Mouse (Mus musculus): ENCODE results near the gene Dlg4. TPM values are rescaled to one million over a fixed set of nuclear protein-coding genes. Genes with fewer than 3 reads are reported as not detected.

Gene Dlg4
- polyA plus RNA-seq, 1 experiment from 2014 or later = 6.0 TPM

DNA sequence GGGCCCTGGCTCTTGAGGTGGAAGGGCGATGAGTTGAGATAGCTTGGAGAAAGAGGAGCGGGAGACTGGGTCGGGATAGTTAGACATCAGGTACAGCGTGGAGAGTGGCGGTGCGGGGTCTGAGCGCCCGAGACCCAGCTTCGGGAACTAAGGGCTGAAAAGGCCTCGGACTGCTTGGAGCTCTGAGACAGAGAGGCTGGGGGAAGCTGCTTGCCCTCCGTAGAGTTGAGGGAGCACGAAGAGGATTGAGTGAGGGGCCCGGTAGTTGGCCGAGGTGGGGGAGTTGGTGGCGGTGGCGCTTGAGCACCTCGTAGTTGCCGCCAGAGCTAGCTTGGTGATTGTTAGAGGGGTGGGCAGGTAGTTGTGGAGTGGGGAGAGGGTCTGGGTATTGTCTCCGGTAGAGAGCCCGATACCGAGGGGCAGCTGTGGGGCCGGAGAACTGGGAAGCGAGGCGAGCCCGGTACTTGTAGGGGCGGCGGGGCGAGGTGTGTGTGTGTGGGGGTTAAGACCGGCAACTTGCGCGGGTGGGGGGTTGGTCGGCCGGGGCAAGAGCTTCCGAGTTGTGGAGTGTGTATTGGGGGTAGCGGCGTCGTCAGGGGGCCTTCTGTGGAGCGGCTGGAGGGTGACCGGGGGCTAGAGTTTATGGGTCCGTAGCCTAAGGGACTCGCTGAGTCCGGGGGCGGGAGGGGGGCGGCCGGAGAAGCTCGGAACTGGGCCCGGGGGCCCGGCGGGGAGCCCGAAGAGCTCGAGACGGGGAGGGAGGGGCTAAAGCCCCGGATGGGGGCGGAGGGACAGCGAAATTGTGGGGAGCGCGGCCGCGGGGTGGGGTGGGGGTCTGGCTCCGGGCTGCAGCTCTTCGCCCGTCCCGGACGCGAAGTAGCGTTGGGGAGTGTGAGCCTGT, 20.3 kb upstream of the Dlg4 start:
- Histone ChIP-seq H3K27me3 (ENCODE audit: control insufficient read depth, insufficient read depth, low read length) (no peaks in the 10 kb centered on the region), H3K27ac (replicated peaks in 1 of 2; ENCODE audit: control insufficient read depth in 1 of 2, insufficient read depth in 1 of 2, low read depth in 2 of 2, low read length in 2 of 2) (peak overlapping the region; percentile 90 to 99), H3K9ac (ENCODE audit: low read length) (peak overlapping the region; percentile 97), H3K4me1 (ENCODE audit: control insufficient read depth in 2 of 2, insufficient read depth in 2 of 2, low read length in 2 of 2) (peaks cover 8 to 27% of the 10 kb centered on the region in 2 experiments), H3K9me3 (ENCODE audit: control insufficient read depth, low read length) (no peaks in the 10 kb centered on the region), H3K4me2 (ENCODE audit: low read length) (peak overlapping the region; percentile 64), H3K36me3 (ENCODE audit: control insufficient read depth, insufficient read depth, low read length) (peaks cover 48% of the 10 kb centered on the region), H3K4me3 (ENCODE audit: control insufficient read depth in 1 of 2, insufficient read depth in 1 of 2, low read depth in 1 of 2, low read length in 2 of 2) (peak overlapping the region; percentile 86 to 90)
- under 1% methylated on average over 55 of the region's 66 CpGs for WGBS
- peak; percentile 1; the same call in 1 of the 2 replicates for ATAC-seq (ENCODE audit: insufficient number of reproducible peaks, insufficient read depth, low FRiP score, low read depth)

DNA sequence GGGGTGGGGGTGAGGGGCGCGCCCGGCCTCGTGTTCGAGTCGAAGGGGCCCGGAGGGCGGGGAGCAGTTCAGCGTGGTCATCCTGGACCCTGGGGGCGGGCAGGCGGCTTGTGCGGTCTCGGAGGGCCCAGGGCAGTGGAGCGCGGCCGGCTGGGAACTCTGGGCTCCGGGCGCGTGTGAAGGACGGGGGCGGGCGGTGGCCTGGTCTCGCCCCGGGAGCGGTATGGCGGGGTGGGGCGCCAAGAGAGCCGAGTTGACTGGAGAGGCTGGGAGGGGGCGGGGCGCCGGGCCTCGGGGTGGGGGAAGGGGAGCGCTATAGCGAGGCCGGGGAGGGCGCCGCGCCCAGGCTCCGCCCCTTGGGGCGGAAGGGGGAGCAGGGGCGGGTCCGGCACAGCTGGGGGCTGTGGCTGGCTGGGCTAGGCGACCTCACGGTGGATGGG, 19.7 kb upstream of the Dlg4 start:
- no peaks in the 10 kb centered on the region for H3K27me3 ChIP-seq (ENCODE audit: control insufficient read depth, insufficient read depth, low read length)
- H3K4me1 ChIP-seq (ENCODE audit: control insufficient read depth in 2 of 2, insufficient read depth in 2 of 2, low read length in 2 of 2) = peaks cover 11 to 32% of the 10 kb centered on the region in 2 experiments
- H3K4me2 ChIP-seq (ENCODE audit: low read length) = peak overlapping the region; percentile 64
- under 1% methylated on average over 39 of the region's 44 CpGs for WGBS
- H3K36me3 ChIP-seq (ENCODE audit: control insufficient read depth, insufficient read depth, low read length) = peaks cover 48% of the 10 kb centered on the region
- no peaks in the 10 kb centered on the region for H3K9me3 ChIP-seq (ENCODE audit: control insufficient read depth, low read length)
- peak; percentile 51 for ATAC-seq (ENCODE audit: insufficient number of reproducible peaks, insufficient read depth, low FRiP score, low read depth)
- peak overlapping the region; percentile 97 for H3K9ac ChIP-seq (ENCODE audit: low read length)
- peak overlapping the region; percentile 86 to 90 for H3K4me3 ChIP-seq (ENCODE audit: control insufficient read depth in 1 of 2, insufficient read depth in 1 of 2, low read depth in 1 of 2, low read length in 2 of 2)
- peak overlapping the region; percentile 85 to 99 for H3K27ac ChIP-seq (replicated peaks in 1 of 2; ENCODE audit: control insufficient read depth in 1 of 2, insufficient read depth in 1 of 2, low read depth in 2 of 2, low read length in 2 of 2)

DNA sequence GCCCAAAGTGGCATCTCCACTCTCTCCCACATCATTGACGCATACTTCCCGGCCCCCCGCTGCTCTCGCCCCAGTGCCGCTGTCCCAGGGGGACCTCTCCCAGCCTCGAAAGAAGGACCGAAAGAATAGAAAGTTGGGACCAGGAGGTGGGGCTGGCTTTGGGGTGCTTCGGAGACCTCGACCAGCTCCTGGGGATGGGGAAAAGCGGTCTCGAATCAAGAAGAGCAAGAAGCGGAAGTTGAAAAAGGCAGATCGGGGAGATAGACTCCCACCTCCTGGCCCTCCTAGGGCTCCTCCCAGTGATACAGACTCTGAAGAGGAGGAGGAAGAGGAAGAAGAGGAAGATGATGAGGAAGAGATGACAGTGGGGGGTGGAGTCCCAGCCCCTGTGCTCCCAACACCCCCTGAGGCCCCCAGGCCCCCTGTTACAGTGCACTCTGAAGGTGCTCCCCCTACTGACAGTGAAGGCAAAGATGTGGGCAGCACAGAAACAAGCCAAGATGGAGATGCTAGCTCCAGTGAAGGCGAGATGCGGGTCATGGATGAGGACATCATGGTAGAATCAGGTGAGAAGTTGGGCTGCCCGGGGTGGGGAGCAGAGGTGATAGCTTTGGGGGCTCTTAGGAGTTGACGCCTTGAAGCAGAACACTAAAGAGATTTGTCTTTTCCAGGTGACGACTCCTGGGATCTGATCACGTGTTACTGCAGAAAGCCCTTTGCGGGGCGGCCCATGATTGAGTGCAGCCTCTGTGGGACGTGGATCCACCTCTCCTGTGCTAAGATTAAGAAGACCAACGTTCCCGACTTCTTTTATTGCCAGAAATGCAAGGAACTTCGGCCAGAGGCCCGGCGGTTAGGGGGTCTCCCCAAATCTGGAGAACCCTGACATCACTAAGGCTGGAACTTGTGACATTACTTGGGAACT, 17.9 kb upstream of the Dlg4 start:
- Histone ChIP-seq H3K9ac (ENCODE audit: low read length) (no peak overlapping the region), H3K27ac (replicated peaks in 1 of 2; ENCODE audit: control insufficient read depth in 1 of 2, insufficient read depth in 1 of 2, low read depth in 2 of 2, low read length in 2 of 2) (no peak overlapping the region), H3K36me3 (ENCODE audit: control insufficient read depth, insufficient read depth, low read length) (peaks cover 36% of the 10 kb centered on the region), H3K4me3 (ENCODE audit: control insufficient read depth in 1 of 2, insufficient read depth in 1 of 2, low read depth in 1 of 2, low read length in 2 of 2) (peak overlapping the region in 1 of 2 experiments; percentile 6; a peak in 1 of 4 replicates), H3K27me3 (ENCODE audit: control insufficient read depth, insufficient read depth, low read length) (no peaks in the 10 kb centered on the region), H3K9me3 (ENCODE audit: control insufficient read depth, low read length) (no peaks in the 10 kb centered on the region), H3K4me1 (ENCODE audit: control insufficient read depth in 2 of 2, insufficient read depth in 2 of 2, low read length in 2 of 2) (peaks cover 11 to 27% of the 10 kb centered on the region in 2 experiments), H3K4me2 (ENCODE audit: low read length) (no peak overlapping the region)
- ATAC-seq (ENCODE audit: insufficient number of reproducible peaks, insufficient read depth, low FRiP score, low read depth) = no peak
- WGBS = 90% methylated on average over 27 of the region's 27 CpGs

DNA sequence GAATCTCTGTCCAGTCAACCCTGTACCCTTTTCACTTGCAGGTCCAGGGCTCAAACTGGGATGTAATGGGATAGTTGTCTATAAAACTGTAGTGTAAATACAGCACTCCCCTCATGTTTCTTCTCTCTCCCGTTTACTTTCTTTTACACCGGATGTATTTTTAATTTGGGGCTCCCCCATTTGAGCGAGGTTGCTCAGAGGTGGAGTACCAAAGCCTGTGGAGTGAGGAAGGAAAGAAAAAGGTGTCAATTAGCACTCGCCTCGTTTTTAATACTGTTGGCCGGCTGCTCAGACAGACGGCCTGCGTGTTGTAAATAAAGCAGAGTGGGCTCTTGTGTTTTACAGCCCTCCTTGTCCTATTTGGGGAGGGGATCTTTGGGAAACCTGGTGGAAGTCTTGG, 17.1 kb upstream of the Dlg4 start:
- H3K36me3 ChIP-seq (ENCODE audit: control insufficient read depth, insufficient read depth, low read length) = peaks cover 33% of the 10 kb centered on the region
- H3K4me1 ChIP-seq (ENCODE audit: control insufficient read depth in 2 of 2, insufficient read depth in 2 of 2, low read length in 2 of 2) = peaks cover 11 to 27% of the 10 kb centered on the region in 2 experiments
- H3K4me3 ChIP-seq (ENCODE audit: control insufficient read depth in 1 of 2, insufficient read depth in 1 of 2, low read depth in 1 of 2, low read length in 2 of 2) = no peak overlapping the region
- 85% methylated on average over 8 of the region's 8 CpGs for WGBS
- 0 out of 2 replicates have a peak overlapping the region, but pooled peaks have one; percentile 29 for H3K4me2 ChIP-seq (ENCODE audit: low read length)
- no peak overlapping the region for H3K9ac ChIP-seq (ENCODE audit: low read length)
- no peaks in the 10 kb centered on the region for H3K9me3 ChIP-seq (ENCODE audit: control insufficient read depth, low read length)
- H3K27me3 ChIP-seq (ENCODE audit: control insufficient read depth, insufficient read depth, low read length) = no peaks in the 10 kb centered on the region
- no peak for ATAC-seq (ENCODE audit: insufficient number of reproducible peaks, insufficient read depth, low FRiP score, low read depth)
- H3K27ac ChIP-seq (replicated peaks in 1 of 2; ENCODE audit: control insufficient read depth in 1 of 2, insufficient read depth in 1 of 2, low read depth in 2 of 2, low read length in 2 of 2) = peak overlapping the region; percentile 49 to 94; a peak in 3 of 4 replicates

DNA sequence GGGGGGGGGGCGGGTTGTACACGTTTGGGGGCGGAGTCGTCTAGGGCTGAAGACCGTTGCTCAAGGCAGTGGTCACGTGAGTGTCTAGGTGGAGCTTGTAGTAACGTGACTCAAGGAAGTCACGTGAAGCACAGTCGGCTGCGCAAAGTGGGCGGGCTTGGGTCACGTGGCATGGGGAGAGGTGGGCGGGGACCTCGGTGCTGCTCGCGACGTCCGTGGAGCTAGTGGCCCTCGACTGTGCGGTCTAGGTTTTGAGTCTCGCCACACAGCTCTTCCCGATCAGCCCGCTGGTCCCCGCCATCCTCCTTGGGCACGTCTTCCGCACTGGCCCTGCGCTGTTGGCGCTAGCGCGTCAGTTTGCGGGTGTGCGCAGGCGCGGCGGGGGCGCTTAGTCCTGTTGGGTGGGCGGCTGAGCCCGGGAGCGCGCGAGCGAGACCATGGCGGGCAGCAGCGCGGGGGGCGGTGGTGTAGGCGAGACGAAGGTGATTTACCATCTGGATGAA, 16.3 kb upstream of the Dlg4 start, which contains the start of gene Dvl2:
Dvl2 (plus strand) TSS at position 200 of the 503 bp plus-strand sequence.
- Histone ChIP-seq H3K27ac (replicated peaks in 1 of 2; ENCODE audit: control insufficient read depth in 1 of 2, insufficient read depth in 1 of 2, low read depth in 2 of 2, low read length in 2 of 2) (peak within 1 kb of the TSS; percentile 94 to 95), H3K4me1 (ENCODE audit: control insufficient read depth in 2 of 2, insufficient read depth in 2 of 2, low read length in 2 of 2) (peaks cover 11 to 27% of the 10 kb centered on the region in 2 experiments), H3K4me2 (ENCODE audit: low read length) (peak within 1 kb of the TSS; percentile 96), H3K9me3 (ENCODE audit: control insufficient read depth, low read length) (no peaks in the 10 kb centered on the region), H3K36me3 (ENCODE audit: control insufficient read depth, insufficient read depth, low read length) (peaks cover 39% of the 10 kb centered on the region), H3K4me3 (ENCODE audit: control insufficient read depth in 1 of 2, insufficient read depth in 1 of 2, low read depth in 1 of 2, low read length in 2 of 2) (peak within 1 kb of the TSS; percentile 78 to 89), H3K9ac (ENCODE audit: low read length) (peak within 1 kb of the TSS; percentile 92), H3K27me3 (ENCODE audit: control insufficient read depth, insufficient read depth, low read length) (no peaks in the 10 kb centered on the region)
- ATAC-seq (ENCODE audit: insufficient number of reproducible peaks, insufficient read depth, low FRiP score, low read depth) = peak; percentile 54
- under 1% methylated on average over 48 of the region's 48 CpGs for WGBS

DNA sequence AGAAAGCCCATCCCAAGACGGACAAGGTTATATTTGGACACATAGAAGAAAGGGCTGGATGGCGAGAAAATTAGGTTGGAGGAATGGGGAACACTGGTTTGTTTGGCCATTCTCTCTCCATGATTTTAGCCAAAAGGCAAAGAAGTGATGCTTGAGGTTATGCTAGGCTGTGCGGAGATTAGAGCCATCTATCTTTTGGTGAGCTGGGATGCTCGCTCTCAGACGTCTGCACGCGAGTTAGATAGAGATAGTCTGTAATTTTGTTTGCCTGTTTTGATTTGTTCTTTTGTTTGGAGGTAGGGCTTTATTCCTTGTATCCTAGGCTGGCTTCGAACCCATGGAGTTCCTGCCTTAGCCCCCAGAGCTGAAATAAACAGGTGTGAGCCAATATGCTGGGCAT, 15.6 kb upstream of the Dlg4 start:
- Histone ChIP-seq H3K4me1 (ENCODE audit: control insufficient read depth in 2 of 2, insufficient read depth in 2 of 2, low read length in 2 of 2) (peaks cover 11 to 27% of the 10 kb centered on the region in 2 experiments), H3K36me3 (ENCODE audit: control insufficient read depth, insufficient read depth, low read length) (peaks cover 46% of the 10 kb centered on the region), H3K27me3 (ENCODE audit: control insufficient read depth, insufficient read depth, low read length) (no peaks in the 10 kb centered on the region), H3K4me2 (ENCODE audit: low read length) (peak overlapping the region; percentile 96), H3K27ac (replicated peaks in 1 of 2; ENCODE audit: control insufficient read depth in 1 of 2, insufficient read depth in 1 of 2, low read depth in 2 of 2, low read length in 2 of 2) (peak overlapping the region; percentile 94 to 95), H3K9me3 (ENCODE audit: control insufficient read depth, low read length) (no peaks in the 10 kb centered on the region), H3K9ac (ENCODE audit: low read length) (peak overlapping the region; percentile 92), H3K4me3 (ENCODE audit: control insufficient read depth in 1 of 2, insufficient read depth in 1 of 2, low read depth in 1 of 2, low read length in 2 of 2) (peak overlapping the region; percentile 78 to 89)
- ATAC-seq (ENCODE audit: insufficient number of reproducible peaks, insufficient read depth, low FRiP score, low read depth) = no peak
- WGBS = 13% methylated on average over 8 of the region's 8 CpGs

DNA sequence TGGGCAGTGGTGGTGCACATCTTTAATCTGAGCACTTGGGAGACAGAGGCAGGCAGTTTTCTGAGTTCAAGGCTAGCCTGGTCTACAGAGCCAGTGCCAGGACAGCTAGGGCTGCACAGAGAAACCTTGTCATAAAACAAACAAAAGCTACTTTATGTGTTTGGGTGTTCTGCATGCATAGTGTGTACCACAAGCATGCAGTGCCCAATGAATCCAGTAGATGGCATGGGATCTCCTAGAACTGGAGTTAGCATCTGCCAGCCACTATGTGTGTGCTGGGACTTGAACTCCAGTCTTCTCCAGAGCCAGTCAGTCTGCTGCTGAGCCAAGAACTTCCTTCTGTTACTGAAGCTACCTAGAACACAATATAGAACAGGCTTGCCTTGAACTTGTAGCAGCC, 14.9 kb upstream of the Dlg4 start:
- no peak for ATAC-seq (ENCODE audit: insufficient number of reproducible peaks, insufficient read depth, low FRiP score, low read depth)
- H3K4me1 ChIP-seq (ENCODE audit: control insufficient read depth in 2 of 2, insufficient read depth in 2 of 2, low read length in 2 of 2) = peaks cover 11 to 27% of the 10 kb centered on the region in 2 experiments

More for the DNA sequence above, 14.9 kb upstream of the Dlg4 start:
- Histone ChIP-seq H3K9me3 (ENCODE audit: control insufficient read depth, low read length) (no peaks in the 10 kb centered on the region), H3K9ac (ENCODE audit: low read length) (no peak overlapping the region; the same call in 1 of the 2 replicates), H3K27me3 (ENCODE audit: control insufficient read depth, insufficient read depth, low read length) (no peaks in the 10 kb centered on the region), H3K27ac (replicated peaks in 1 of 2; ENCODE audit: control insufficient read depth in 1 of 2, insufficient read depth in 1 of 2, low read depth in 2 of 2, low read length in 2 of 2) (no peak overlapping the region), H3K4me3 (ENCODE audit: control insufficient read depth in 1 of 2, insufficient read depth in 1 of 2, low read depth in 1 of 2, low read length in 2 of 2) (peak overlapping the region in 1 of 2 experiments; percentile 89; a peak in 2 of 4 replicates), H3K36me3 (ENCODE audit: control insufficient read depth, insufficient read depth, low read length) (peaks cover 53% of the 10 kb centered on the region), H3K4me2 (ENCODE audit: low read length) (peak overlapping the region; percentile 96)

All from heart, embryonic 14.5 days (tissue).